Mouse (Mus musculus) heart, adult 8-10 months (tissue): ENCODE data around the gene Lhfpl2. TPM values are rescaled to one million over a fixed set of nuclear protein-coding genes. Genes with fewer than 3 reads are reported as not detected.

Source experiments
- DNase-seq: peaks from one replicate; pipeline ENCODE4 v3.0.0; 2022; ENCODE audit warnings: low spot score
- total RNA-seq, 4 experiments: library from RNA; stranded (reverse); gene quantifications; 2 replicates each; pipeline ENCODE4 v1.2.4; 2022

The Lhfpl2 gene
- total RNA-seq, 4 experiments from 2014 or later, result 1.9 to 4.1 (median 2.9) TPM

GRCm38 (mm10) chr13:94174577-94175279 is 117.1 kb downstream of the Lhfpl2 start:
- DNase-seq, result no peak

- no peak for DNase-seq
These were observed 117.9 kb downstream of the Lhfpl2 start for GRCm38 (mm10) chr13:94175379-94176050.

- DNase-seq, result no peak
These were observed 119.6 kb downstream of the Lhfpl2 start for GRCm38 (mm10) chr13:94177148-94177547.

- DNase-seq, result peak; percentile 53
These were observed 120.9 kb downstream of the Lhfpl2 start for GRCm38 (mm10) chr13:94178401-94179040.

- DNase-seq, result peak; percentile 48
These were observed 123.2 kb downstream of the Lhfpl2 start for GRCm38 (mm10) chr13:94180477-94181420.

GRCm38 (mm10) chr13:94182026-94182425 is 124.4 kb downstream of the Lhfpl2 start:
- DNase-seq, result no peak

- no peak for DNase-seq
These were observed 125.9 kb downstream of the Lhfpl2 start for GRCm38 (mm10) chr13:94183372-94184021.

GRCm38 (mm10) chr13:94184726-94185456 is 127.3 kb downstream of the Lhfpl2 start:
- DNase-seq, result no peak

- DNase-seq, result no peak
These were observed 128.0 kb downstream of the Lhfpl2 start for GRCm38 (mm10) chr13:94185631-94186030.

- no peak for DNase-seq
These were observed 130.8 kb downstream of the Lhfpl2 start for GRCm38 (mm10) chr13:94188200-94189086.

GRCm38 (mm10) chr13:94190386-94190785 is 132.8 kb downstream of the Lhfpl2 start:
- DNase-seq, result no peak

- no peak for DNase-seq
These were observed 135.6 kb downstream of the Lhfpl2 start for GRCm38 (mm10) chr13:94193227-94193626.

GRCm38 (mm10) chr13:94198616-94199015 is 141.0 kb downstream of the Lhfpl2 start:
- no peak for DNase-seq

GRCm38 (mm10) chr13:94199829-94200228 is 142.2 kb downstream of the Lhfpl2 start:
- DNase-seq, result no peak

GRCm38 (mm10) chr13:94205234-94205633 is 147.6 kb downstream of the Lhfpl2 start:
- peak; percentile 67 for DNase-seq

- no peak for DNase-seq
These were observed 150.4 kb downstream of the Lhfpl2 start for GRCm38 (mm10) chr13:94207973-94208372.

- DNase-seq, result no peak
These were observed 151.3 kb downstream of the Lhfpl2 start for GRCm38 (mm10) chr13:94208892-94209291.

- DNase-seq, result no peak
These were observed 153.9 kb downstream of the Lhfpl2 start for GRCm38 (mm10) chr13:94211236-94212119.
